Mouse (Mus musculus) lung, postnatal 0 days (tissue): Measurements from ENCODE around the gene Armc12.

ENCODE experiments used
- CTCF ChIP-seq: IDR thresholded peaks from 2 replicates; pipeline ENCODE4 v1.5.1; 2016; ENCODE audit warnings: antibody characterized with exemption, mild to moderate bottlenecking
- EP300 ChIP-seq: IDR thresholded peaks from 2 replicates; pipeline ENCODE4 v1.6.1; 2016; ENCODE audit warnings: antibody characterized with exemption, mild to moderate bottlenecking, control low read depth

DNA sequence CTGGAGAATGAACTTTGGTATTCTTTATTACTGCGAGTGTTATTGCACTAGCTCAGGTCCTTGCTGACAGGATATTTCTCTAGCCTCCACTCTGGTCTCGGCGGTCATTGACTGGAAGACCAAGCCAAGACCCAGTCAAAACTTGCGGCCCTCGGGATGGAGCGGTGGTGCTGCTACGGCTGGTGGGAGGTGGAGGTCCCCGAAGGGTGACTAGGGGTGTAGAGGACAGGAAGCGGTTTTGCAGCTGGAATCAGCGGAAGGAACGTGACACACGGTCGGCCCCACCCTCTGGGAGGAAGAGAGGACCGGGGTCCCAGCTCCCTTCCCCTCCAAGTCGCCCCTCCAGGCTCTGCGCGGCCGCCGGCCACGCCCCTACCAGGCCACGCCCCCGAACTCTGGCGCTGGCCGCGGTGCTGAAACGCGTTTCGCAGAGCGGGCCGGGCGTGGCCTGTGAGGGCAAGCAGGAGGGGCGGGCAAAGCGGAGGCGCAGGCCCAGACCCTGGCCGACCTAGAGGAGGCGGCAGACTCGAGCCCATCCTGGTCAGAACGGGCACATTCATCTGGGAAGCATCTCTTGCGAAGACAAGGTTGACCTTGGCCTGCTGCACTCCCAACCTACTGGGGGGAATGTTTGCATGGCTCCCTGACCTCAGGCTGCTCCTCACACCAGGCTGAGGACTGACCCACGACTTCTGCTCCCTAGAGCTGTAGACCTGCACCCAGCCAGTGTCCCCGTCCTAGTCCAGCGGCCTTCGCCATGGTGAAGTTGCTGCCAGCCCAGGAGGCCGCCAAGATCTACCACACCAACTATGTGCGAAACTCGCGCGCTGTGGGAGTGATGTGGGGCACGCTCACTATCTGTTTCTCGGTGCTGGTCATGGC, 44.9 kb downstream of the Armc12 start, which contains the start of gene Lhfpl5:
- TF ChIP-seq EP300 (no peak), CTCF (no peak)
